Mouse (Mus musculus): Measurements from ENCODE around the gene Jhy.

Jhy gene

GRCm38 (mm10) chr9:40963586-40964417 lies at the start of gene Jhy:
TSS of gene Jhy (minus strand) at chr9:40964118.
- DNase-seq, result no peak

- DNase-seq, result no peak
Observed at GRCm38 (mm10) chr9:41012456-41012855, 48.5 kb upstream of the Jhy start.

GRCm38 (mm10) chr9:41011512-41012436 lies 47.9 kb upstream of the Jhy start:
- DNase-seq, result no peak

- DNase-seq, result no peak
Observed at GRCm38 (mm10) chr9:41007785-41008184, 43.9 kb upstream of the Jhy start.

GRCm38 (mm10) chr9:41004415-41004814 lies 40.5 kb upstream of the Jhy start, which contains the start of gene Crtam:
TSS of gene Crtam (minus strand) at chr9:41004628.
- no peak for DNase-seq

GRCm38 (mm10) chr9:40997116-40997779 lies 33.3 kb upstream of the Jhy start:
- DNase-seq, result no peak

GRCm38 (mm10) chr9:40994075-40994474 lies 30.2 kb upstream of the Jhy start:
- no peak for DNase-seq

GRCm38 (mm10) chr9:40991511-40991910 lies 27.6 kb upstream of the Jhy start:
- DNase-seq, result no peak

GRCm38 (mm10) chr9:40989940-40990588 lies 26.1 kb upstream of the Jhy start:
- peak; percentile 89 for DNase-seq

GRCm38 (mm10) chr9:40984313-40984712 lies 20.4 kb upstream of the Jhy start:
- peak; percentile 96 for DNase-seq

GRCm38 (mm10) chr9:40983758-40984157 lies 19.8 kb upstream of the Jhy start:
- no peak for DNase-seq

- DNase-seq, result peak; percentile 75
Observed at GRCm38 (mm10) chr9:40982480-40982879, 18.6 kb upstream of the Jhy start.

GRCm38 (mm10) chr9:40974042-40974801 lies 10.3 kb upstream of the Jhy start:
- no peak for DNase-seq

GRCm38 (mm10) chr9:40964418-40964714 lies 448 bp upstream of the Jhy start:
- no peak for DNase-seq

- no peak for DNase-seq
Observed at GRCm38 (mm10) chr9:40961401-40961800, 2.5 kb downstream of the Jhy start.

GRCm38 (mm10) chr9:40949039-40949615 lies 14.8 kb downstream of the Jhy start:
- no peak for DNase-seq

- no peak for DNase-seq
Observed at GRCm38 (mm10) chr9:40948473-40948872, 15.4 kb downstream of the Jhy start.

- DNase-seq, result no peak
Observed at GRCm38 (mm10) chr9:40947131-40947530, 16.8 kb downstream of the Jhy start.

GRCm38 (mm10) chr9:40937425-40937824 lies 26.5 kb downstream of the Jhy start:
- DNase-seq, result no peak

- no peak for DNase-seq
Observed at GRCm38 (mm10) chr9:40933323-40933722, 30.6 kb downstream of the Jhy start.

- DNase-seq, result no peak
Observed at GRCm38 (mm10) chr9:40927351-40927980, 36.5 kb downstream of the Jhy start.
